Mouse (Mus musculus): ENCODE measurements around the gene Khnyn. TPM values are rescaled to one million over a fixed set of nuclear protein-coding genes. Genes with fewer than 3 reads are reported as not detected.

Gene Khnyn
- polyA plus RNA-seq, 1 experiment from 2014 or later = 18.8 TPM

DNA sequence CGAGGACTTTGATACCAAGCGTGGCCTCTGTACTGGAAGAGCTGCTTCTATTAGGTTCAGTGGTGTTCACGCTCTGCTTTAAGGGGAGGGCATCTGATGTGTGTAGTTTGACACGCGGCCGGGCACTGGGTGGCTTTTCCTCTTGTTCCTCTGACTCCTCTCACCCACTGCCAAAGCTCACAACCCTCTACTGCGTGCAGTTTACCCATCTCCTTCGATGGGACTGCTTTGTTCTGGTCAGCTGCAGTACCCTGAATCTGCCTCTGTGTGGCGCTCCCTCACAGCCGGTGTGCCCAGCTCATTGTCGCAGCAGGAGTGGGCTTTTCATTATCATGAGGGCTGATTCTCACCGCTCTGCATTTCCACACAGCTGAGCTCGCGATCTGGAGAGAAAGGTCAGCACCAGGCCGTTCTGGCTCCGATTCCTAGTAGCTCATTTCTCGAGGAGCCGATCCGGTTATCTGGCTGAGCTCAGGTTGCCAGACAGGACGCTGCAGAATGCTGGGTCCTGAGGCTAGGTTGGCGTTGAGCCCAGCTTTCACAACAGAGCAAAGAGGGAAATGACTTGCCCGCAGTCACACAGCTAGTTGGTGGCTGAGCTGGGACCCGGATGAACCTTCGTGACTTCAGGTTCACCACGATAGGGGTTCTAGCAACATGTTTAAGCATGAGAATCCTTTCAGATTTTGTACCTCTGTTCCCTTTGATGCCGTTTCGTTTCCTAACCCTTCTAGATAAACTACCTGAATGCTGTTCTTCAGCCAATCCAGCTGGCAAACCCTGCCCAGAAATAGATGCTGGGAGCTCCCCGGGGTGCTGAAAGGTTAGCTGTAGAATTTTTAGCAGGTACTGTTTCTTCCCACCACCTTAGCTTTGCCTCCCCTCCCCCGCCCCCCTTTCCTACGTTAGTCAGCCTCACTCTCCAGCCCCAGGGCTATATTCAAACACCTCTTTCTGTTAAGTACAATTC is 10.7 kb upstream of the Khnyn start:
- peaks cover 37% of the 10 kb centered on the region for H3K36me3 ChIP-seq
- ATAC-seq (ENCODE audit: borderline replicate concordance, extremely low read depth, low FRiP score, low TSS enrichment) = peak; percentile 32; the same call in 1 of the 2 replicates
- no peaks in the 10 kb centered on the region for H3K9me3 ChIP-seq
- H3K9ac ChIP-seq = no peak overlapping the region
- 13% methylated on average over 30 of the region's 30 CpGs for WGBS
- H3K4me3 ChIP-seq = peak overlapping the region; percentile 20
- H3K4me2 ChIP-seq = peak overlapping the region; percentile 45
- no peaks in the 10 kb centered on the region for H3K27me3 ChIP-seq
- no peak overlapping the region for H3K27ac ChIP-seq
- H3K4me1 ChIP-seq = peaks cover 36% of the 10 kb centered on the region

DNA sequence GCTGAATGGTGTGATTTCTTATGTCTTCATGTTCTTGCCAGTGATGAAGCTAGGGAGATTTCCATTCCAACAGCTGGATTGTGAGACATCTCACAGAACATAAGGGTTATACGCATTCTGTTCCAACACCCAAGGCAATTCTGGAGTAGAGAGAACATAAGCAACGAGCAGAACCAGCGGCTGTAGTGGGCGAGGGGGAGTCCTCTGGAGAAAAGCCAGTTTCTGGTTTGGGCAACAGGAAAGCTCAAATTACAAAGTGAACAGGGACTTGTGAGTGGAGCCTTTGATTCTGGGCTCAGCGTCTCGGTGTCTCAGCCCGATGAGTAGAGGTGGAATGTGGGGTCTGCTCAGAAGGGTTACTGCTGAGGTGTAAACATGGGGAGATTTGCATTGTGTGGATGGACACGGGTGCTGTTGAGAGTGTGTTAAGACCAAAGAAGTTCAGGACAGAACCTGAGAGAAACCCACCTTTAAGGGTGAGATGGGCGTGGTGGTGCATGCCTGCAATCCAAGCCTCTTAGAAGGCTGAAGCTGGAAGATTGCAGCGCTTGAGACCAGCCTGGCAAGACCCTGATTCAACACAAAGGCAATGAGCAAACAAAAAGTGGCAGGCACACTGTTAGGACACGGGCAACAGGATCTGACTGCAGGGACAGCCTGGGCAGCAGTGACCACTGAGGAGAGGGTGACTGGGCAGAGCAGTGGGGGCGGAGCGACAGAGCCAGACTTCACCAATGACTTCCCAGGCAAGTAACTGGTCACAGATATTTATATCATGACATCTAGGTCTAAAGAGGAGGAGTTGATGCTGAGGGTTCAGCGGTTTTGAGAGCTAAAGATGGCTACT is 7.1 kb upstream of the Khnyn start:
- Histone ChIP-seq H3K27ac (peak overlapping the region; percentile 63), H3K27me3 (no peaks in the 10 kb centered on the region), H3K9me3 (no peaks in the 10 kb centered on the region), H3K36me3 (peaks cover 1% of the 10 kb centered on the region; the same call in 1 of the 2 replicates), H3K4me1 (peaks cover 41% of the 10 kb centered on the region), H3K4me3 (peak overlapping the region; percentile 14), H3K9ac (peak overlapping the region; percentile 4; the same call in 1 of the 2 replicates), H3K4me2 (peak overlapping the region; percentile 49)
- 6% methylated on average over 14 of the region's 14 CpGs for WGBS
- ATAC-seq (ENCODE audit: borderline replicate concordance, extremely low read depth, low FRiP score, low TSS enrichment) = peak; percentile 55; the same call in 1 of the 2 replicates

DNA sequence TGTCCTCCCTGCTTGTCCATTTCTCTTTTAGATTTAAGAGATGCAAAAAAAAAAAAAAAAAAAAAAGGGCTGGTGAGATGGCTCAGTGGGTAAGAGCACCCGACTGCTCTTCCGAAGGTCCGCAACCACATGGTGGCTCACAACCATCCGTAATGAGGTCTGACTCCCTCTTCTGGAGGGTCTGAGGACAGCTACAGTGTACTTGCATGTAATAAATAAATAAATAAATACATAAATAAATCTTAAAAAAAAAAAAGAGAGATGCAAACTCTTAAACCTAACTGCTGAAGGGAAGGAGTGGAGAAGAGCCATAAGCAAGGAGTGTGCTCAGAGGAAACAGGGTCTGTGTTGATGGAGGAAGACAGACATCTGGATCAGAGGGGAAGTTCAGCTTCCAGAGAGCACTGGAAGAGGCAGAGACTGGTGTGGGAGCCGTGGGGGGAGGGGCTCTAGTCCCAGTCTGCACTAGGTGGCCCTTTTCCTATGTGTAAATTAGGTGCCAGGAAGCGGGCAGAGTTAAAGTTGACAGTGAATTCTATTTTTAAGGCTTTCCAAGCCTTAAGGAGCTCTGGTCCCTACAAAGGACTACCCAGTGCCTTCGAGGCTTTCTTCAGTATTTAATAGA is 6.3 kb upstream of the Khnyn start:
- ATAC-seq (ENCODE audit: borderline replicate concordance, extremely low read depth, low FRiP score, low TSS enrichment) = no peak; the same call in 1 of the 2 replicates
- no peaks in the 10 kb centered on the region for H3K9me3 ChIP-seq
- peak overlapping the region; percentile 49 for H3K4me2 ChIP-seq
- no peaks in the 10 kb centered on the region for H3K27me3 ChIP-seq
- H3K9ac ChIP-seq = no peak overlapping the region
- WGBS = 10% methylated on average over 7 of the region's 7 CpGs
- peak overlapping the region; percentile 63; the same call in 1 of the 2 replicates for H3K27ac ChIP-seq
- H3K4me3 ChIP-seq = no peak overlapping the region
- no peaks in the 10 kb centered on the region for H3K36me3 ChIP-seq
- peaks cover 41% of the 10 kb centered on the region for H3K4me1 ChIP-seq

DNA sequence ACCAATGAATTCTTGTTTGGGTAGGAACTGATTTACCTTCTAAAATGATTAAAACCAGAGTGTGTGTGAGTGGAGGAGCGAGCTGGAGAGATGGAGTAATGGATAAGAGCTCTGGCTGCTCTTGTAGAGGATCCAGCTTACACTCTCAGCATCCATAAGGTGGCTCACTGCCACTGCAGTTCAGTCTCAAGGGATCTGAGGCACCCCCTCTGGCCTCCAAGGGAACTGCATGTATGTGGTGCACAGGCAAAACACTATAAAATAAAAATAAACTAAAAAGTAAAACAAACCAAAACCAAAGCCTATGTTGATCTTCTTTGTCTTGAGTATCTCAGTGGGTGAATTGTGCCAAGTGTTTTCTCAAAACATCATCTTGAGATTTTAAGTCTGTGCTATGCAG is 5.1 kb upstream of the Khnyn start:
- no peak for ATAC-seq (ENCODE audit: borderline replicate concordance, extremely low read depth, low FRiP score, low TSS enrichment)
- H3K36me3 ChIP-seq = no peaks in the 10 kb centered on the region
- H3K4me2 ChIP-seq = no peak overlapping the region
- no peaks in the 10 kb centered on the region for H3K27me3 ChIP-seq
- no peaks in the 10 kb centered on the region for H3K9me3 ChIP-seq
- WGBS = 23% methylated on average over 1 of the region's 1 CpGs
- H3K9ac ChIP-seq = no peak overlapping the region
- no peak overlapping the region for H3K4me3 ChIP-seq
- no peak overlapping the region for H3K27ac ChIP-seq
- H3K4me1 ChIP-seq = peaks cover 43% of the 10 kb centered on the region

DNA sequence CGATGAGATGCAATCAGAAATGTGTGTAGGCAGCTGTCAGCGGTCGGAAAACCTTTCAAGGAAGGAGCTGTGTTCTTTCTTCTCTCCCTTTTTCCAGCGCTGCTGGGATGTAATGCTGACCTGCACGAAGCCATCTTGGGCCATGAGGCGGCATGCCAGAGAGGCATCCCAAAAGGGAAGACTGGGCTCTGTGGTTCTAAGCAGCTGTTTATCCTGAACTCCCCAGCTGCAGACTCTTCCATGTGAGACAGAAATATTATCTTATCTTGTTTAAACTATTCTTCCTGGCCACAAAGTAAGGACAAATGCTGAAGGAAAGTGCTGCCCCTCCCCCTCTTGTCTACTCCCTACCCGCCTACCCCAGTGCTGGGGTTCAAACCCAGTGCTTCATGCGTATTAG is 3.8 kb upstream of the Khnyn start:
- peaks cover 49% of the 10 kb centered on the region for H3K4me1 ChIP-seq
- H3K9me3 ChIP-seq = no peaks in the 10 kb centered on the region
- ATAC-seq (ENCODE audit: borderline replicate concordance, extremely low read depth, low FRiP score, low TSS enrichment) = no peak
- H3K27me3 ChIP-seq = no peaks in the 10 kb centered on the region
- no peak overlapping the region for H3K4me3 ChIP-seq
- H3K36me3 ChIP-seq = no peaks in the 10 kb centered on the region
- WGBS = 57% methylated on average over 8 of the region's 8 CpGs
- H3K27ac ChIP-seq = no peak overlapping the region
- no peak overlapping the region for H3K9ac ChIP-seq
- H3K4me2 ChIP-seq = no peak overlapping the region

DNA sequence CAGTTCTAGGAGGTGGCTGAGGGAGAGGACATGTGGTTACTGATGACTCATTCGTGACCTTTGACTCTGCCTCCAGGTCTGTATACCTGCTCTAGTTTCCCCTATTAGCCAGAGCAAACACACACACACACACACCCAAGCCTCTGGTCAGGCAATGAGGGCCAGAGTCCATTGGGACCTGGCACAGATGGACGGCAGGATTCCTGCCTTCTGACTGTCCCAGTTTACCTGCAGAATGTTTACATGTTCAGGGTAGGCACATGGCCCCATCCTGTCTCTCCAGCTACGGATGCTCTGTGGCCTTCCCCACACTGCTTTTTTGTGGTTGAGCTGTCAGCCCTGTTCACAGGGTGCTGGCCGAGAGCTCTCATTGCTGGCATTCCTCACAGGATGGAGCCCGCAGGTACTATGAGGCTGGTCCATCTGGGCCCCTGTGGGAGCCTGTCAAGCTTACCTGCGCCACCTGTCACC is 2.5 kb upstream of the Khnyn start:
- WGBS = 45% methylated on average over 6 of the region's 6 CpGs
- ATAC-seq (ENCODE audit: borderline replicate concordance, extremely low read depth, low FRiP score, low TSS enrichment) = no peak
- Histone ChIP-seq H3K9ac (no peak overlapping the region), H3K4me2 (no peak overlapping the region), H3K27me3 (no peaks in the 10 kb centered on the region), H3K4me3 (no peak overlapping the region), H3K9me3 (no peaks in the 10 kb centered on the region), H3K27ac (no peak overlapping the region), H3K36me3 (peaks cover 8% of the 10 kb centered on the region), H3K4me1 (peaks cover 58% of the 10 kb centered on the region)

DNA sequence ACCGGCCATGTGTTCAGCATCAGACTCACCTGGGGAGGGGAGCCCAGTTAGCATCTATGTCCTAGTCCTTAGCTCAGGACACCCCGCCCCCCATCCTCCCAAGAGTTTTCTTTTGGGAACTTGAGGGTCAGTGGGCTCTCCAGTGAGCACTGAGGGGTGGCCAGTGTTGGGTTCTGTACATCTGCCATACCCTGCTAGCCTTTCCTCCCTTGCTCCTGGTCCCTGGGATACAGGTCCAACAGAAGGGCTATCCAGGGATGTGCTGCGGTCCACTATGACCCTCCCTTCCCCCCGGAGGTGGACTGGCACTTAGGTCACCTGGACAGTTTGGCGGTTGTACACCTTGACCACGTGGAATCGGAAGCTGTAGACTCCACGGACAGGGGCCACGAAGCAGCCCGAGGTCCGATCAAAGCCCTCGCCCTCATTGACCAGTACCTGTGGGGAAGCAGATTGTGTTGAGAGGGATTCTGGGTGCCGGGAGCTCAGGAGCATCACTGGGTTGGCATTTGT is 1.5 kb upstream of the Khnyn start:
- 0 out of 2 replicates have a peak overlapping the region, but pooled peaks have one; percentile 97 for H3K27ac ChIP-seq
- no peak overlapping the region for H3K4me2 ChIP-seq
- no peak overlapping the region for H3K9ac ChIP-seq
- no peak for ATAC-seq (ENCODE audit: borderline replicate concordance, extremely low read depth, low FRiP score, low TSS enrichment)
- H3K4me1 ChIP-seq = peaks cover 51% of the 10 kb centered on the region
- no peak overlapping the region for H3K4me3 ChIP-seq
- no peaks in the 10 kb centered on the region for H3K27me3 ChIP-seq
- H3K9me3 ChIP-seq = no peaks in the 10 kb centered on the region
- H3K36me3 ChIP-seq = peaks cover 18% of the 10 kb centered on the region
- 92% methylated on average over 13 of the region's 13 CpGs for WGBS

DNA sequence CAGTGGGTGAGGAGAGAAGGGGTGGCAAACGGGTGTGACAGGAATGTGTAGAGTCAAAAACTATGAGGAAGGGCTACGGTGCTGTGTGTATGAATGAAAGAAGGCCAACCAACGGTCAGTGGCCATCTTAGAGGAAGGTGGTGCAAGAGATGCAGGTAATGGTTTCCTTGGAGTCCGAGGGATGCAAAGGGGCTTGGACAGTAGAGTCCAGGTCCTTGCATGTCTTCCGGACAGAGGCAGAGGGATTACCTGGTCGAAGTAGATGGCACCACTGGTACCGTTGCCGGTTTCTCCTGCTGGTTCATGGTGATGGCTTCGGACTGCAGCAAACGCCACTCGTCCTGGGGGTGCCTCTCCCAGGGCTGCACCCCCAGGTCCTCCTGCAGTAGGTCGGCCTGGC is 1.1 kb upstream of the Khnyn start:
- WGBS = 86% methylated on average over 12 of the region's 12 CpGs
- Histone ChIP-seq H3K4me3 (no peak overlapping the region), H3K4me1 (peaks cover 46% of the 10 kb centered on the region), H3K36me3 (peaks cover 23% of the 10 kb centered on the region), H3K27ac (peak overlapping the region; percentile 97), H3K4me2 (0 out of 2 replicates have a peak overlapping the region, but pooled peaks have one; percentile 79), H3K9me3 (no peaks in the 10 kb centered on the region), H3K9ac (0 out of 2 replicates have a peak overlapping the region, but pooled peaks have one; percentile 68), H3K27me3 (no peaks in the 10 kb centered on the region)
- ATAC-seq (ENCODE audit: borderline replicate concordance, extremely low read depth, low FRiP score, low TSS enrichment) = no peak

DNA sequence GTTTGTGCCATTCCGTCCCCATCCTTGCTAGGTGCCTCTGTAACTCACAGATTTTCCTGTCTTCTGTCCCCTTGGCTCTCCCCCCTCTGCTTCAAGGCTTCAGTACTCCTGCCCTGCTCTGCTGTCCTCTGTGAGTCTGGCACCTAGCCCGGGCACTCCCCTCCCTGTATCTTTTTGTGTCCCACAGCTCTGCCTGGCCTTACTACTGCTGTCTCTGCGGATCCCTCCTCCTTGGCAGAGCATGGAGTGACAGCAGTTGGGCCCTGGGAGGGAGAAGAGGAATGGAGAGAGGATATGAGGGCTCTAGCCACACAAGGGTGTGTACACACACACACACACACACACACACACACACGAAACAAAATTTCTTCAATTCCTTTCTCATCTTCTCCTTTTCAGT is 581 bp upstream of the Khnyn start, which contains the start of gene Cbln3:
Gene Cbln3, minus strand, starts transcription at position 227 of the 400 bp plus-strand sequence.
- peak; percentile 70 for ATAC-seq (ENCODE audit: borderline replicate concordance, extremely low read depth, low FRiP score, low TSS enrichment)
- peak within 1 kb of the TSS; percentile 68 for H3K9ac ChIP-seq
- H3K4me3 ChIP-seq = peak within 1 kb of the TSS; percentile 61
- H3K27ac ChIP-seq = peak within 1 kb of the TSS; percentile 97
- no peaks in the 10 kb centered on the region for H3K9me3 ChIP-seq
- WGBS = 12% methylated on average over 4 of the region's 4 CpGs
- peak within 1 kb of the TSS; percentile 79 for H3K4me2 ChIP-seq
- peaks cover 28% of the 10 kb centered on the region for H3K36me3 ChIP-seq
- peaks cover 42% of the 10 kb centered on the region for H3K4me1 ChIP-seq
- H3K27me3 ChIP-seq = no peaks in the 10 kb centered on the region

DNA sequence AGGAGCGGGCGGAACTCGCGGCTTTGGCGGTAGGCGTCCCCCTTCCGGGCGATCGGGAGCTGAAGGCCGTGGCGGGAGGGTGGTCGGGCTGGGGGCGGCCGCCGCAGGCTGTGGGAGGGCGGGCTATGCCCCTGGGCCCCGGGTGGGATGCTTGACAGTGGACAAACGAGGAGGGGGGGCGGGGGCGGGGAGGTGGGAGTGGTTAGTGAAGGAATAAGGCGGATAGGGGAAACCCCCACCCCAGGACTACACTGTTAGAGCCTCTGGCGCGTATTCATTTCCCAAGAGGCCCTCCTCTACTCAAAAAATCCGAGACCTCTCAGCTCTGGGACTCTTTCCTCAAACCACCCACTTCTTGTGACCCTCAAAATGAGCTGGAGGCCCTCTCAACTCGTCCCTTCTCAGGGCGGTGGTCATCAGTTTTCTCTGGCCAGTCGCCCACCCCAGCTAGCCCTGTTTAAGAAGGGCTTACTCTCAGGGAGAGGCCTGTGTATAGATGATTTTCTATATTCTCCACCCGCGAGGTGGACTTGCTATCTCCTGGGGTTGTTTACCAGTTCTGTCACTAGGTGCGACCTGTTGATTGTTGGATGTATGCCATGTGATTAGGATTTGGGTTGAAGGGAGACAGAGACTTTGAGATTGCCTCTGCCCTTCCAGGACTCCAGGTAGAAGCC is 505 bp downstream of the Khnyn start:
- Histone ChIP-seq H3K9ac (peak overlapping the region; percentile 68), H3K4me2 (peak overlapping the region; percentile 79), H3K36me3 (peaks cover 37% of the 10 kb centered on the region), H3K9me3 (no peaks in the 10 kb centered on the region), H3K4me1 (peaks cover 42% of the 10 kb centered on the region), H3K4me3 (peak overlapping the region; percentile 61), H3K27ac (peak overlapping the region; percentile 97), H3K27me3 (no peaks in the 10 kb centered on the region)
- 2% methylated on average over 21 of the region's 30 CpGs for WGBS
- ATAC-seq (ENCODE audit: borderline replicate concordance, extremely low read depth, low FRiP score, low TSS enrichment) = peak; percentile 67; the same call in 1 of the 2 replicates

Measured in lung, embryonic 15.5 days (tissue).